Mouse (Mus musculus) NIH3T3 (cell line): ENCODE data around the gene Slc12a8.
"Not testable (repeated sequence)": the region's sequence is repeated elsewhere in the genome, so short reads cannot be mapped to it uniquely, and the experiment has no call there.

ENCODE experiments used
- DNase-seq: peaks from one replicate; pipeline ENCODE4 v3.0.0-alpha.2; 2012; ENCODE audit warnings: low read depth

Slc12a8 gene

GRCm38 (mm10) chr16:33516807-33517565, at the start of gene Slc12a8:
Gene Slc12a8 (plus strand): TSS chr16:33517328.
- no peak for DNase-seq

GRCm38 (mm10) chr16:33467451-33467850, 49.7 kb upstream of the Slc12a8 start:
- no peak for DNase-seq

DNA sequence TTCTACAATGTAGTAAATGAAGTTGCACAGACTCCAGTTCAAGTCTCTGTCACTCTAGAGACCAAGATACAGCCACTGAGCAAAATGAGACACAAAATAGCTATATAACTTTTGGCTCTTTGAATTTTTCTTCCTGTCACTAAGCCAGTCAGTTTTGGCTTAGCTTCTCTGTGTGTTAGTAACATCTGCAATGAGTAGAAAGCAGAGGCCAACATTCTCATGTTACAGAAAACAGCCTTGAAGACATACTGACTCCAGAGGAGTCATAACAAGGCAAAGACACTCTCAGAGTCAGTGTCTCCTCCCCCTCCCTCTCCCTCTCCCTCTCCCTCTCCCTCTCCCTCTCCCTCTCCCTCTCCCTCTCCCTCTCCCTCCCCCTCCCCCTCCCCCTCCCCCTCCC, 47.2 kb upstream of the Slc12a8 start:
- peak; percentile 70 for DNase-seq

DNA sequence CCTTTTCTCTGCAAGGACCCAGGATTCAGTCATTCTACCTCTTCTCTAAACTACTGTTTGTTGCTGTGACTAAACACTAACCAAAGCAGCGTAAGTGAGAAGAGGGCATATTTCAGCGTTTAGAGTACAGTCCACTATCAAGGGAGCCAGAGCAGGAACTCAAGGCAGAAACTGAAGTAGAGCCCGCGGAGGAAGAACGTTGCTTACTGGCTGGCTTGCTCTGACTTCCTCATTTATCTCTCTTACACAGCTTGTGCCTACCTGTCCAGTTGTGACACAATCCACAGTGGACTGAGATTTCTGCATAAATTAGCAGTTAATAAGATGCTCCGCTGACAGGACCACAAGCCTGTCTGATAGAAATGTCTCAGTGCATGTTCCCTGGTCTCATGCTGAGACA, 42.7 kb upstream of the Slc12a8 start:
- no peak for DNase-seq

GRCm38 (mm10) chr16:33479926-33480325, 37.2 kb upstream of the Slc12a8 start:
- no peak for DNase-seq

DNA sequence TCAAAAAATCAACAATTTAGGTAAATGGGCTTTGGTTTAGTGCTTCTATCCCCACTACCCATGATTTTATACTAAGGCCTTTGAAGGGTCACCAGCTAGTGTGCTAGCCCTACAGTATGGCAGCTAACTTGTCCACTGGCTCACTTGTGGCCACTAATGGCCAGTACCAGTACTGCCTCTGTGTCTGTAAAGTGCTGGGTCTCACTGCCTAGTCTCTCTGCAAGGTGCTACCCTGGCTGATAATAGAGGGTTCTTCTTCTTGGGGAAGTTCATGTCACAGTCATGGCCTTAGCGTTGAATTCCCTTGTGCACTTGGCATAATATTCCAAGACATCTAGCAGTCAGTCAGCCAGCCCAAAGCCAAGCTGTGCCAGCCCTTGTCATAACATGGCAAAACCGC, 36.0 kb upstream of the Slc12a8 start:
- DNase-seq, result peak; percentile 27

- DNase-seq, result no peak
Observed at GRCm38 (mm10) chr16:33482309-33482708, 34.8 kb upstream of the Slc12a8 start.

GRCm38 (mm10) chr16:33487709-33488108, 29.4 kb upstream of the Slc12a8 start:
- DNase-seq, result no peak

DNA sequence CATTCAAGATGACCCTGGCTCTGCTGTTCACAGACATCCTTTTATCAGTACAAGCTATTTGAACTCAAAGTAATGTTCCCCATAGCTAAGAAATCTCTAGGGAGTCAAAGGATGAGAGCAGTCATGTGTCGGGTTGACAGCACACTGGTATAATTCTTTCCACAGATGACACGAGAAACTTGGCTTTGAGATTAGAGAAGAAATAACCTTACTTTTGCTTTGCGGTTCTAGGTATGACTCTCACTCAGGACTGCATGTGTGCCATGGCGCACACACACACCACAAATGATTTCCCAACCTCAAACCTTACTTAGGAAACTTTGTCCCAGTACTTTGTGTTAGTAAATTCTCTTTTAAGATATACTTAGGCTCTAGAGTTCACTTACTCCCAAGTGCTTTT, 22.8 kb upstream of the Slc12a8 start:
- DNase-seq, result no peak

DNA sequence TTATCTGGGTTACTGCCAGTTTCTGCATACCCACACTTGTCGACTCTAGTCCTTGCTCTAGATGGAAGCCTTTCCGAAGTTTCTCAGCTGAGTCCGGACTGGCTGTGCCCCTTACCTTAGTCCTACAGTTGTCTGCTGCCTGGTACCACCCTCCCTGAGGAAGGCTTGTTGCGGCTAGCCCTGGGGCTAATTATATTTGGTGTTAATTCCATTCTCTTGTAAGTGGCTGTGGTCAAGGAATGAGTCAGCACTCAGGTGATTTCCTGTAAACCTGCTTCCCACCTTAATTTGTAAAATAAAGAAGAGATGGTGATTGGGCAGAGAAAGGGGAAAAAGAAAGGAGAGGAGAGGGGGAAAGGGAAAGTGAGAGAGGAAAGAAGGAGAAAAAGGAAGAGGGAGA, 9.0 kb upstream of the Slc12a8 start:
- DNase-seq, result no peak

GRCm38 (mm10) chr16:33509231-33509630, 7.9 kb upstream of the Slc12a8 start:
- peak; percentile 7 for DNase-seq

DNA sequence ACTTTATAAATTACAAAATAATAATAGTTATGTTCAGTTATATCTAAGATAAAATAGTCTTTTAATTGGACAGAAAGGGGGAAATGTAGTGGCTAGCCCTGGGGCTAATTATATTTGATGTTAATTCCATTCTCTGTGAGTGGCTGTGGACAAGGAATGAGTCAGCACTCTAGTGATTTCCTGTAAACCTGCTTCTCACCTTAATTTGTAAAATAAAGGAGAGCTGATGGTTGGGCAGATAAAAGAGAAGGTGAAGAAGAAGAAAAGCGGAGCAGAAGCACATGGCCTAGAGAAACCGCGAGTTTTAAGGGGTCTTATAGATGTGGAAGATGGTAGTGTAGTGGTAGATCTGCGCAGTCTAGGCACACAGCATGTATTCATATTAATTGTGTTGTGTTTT, 6.3 kb upstream of the Slc12a8 start:
- not testable (repeated sequence) for DNase-seq

GRCm38 (mm10) chr16:33512555-33512954, 4.6 kb upstream of the Slc12a8 start:
- DNase-seq, result no peak

- no peak for DNase-seq
Observed at GRCm38 (mm10) chr16:33517627-33518026, 499 bp downstream of the Slc12a8 start.

GRCm38 (mm10) chr16:33518236-33518635, 1.1 kb downstream of the Slc12a8 start:
- no peak for DNase-seq

GRCm38 (mm10) chr16:33519916-33520568, 2.9 kb downstream of the Slc12a8 start:
- DNase-seq, result no peak

DNA sequence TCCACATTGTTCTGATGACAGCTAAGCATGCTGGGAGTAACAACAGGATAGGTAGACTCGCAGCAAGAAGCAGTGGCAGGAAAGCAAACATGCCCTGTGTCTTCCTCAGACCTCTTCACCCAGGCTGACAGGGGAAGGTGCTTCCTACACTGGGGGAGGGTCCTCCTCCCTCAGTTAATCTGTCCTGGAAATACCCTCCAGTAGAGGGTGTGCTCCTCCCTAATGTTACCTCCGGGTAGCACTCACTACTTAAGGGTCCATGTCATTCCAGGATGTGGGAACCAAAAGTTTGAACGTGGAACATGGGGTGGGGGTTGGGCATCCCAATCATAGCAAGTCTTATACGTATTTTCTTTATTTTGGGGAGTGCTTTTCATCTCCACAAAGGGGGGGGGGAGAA, 5.4 kb downstream of the Slc12a8 start:
- no peak for DNase-seq

DNA sequence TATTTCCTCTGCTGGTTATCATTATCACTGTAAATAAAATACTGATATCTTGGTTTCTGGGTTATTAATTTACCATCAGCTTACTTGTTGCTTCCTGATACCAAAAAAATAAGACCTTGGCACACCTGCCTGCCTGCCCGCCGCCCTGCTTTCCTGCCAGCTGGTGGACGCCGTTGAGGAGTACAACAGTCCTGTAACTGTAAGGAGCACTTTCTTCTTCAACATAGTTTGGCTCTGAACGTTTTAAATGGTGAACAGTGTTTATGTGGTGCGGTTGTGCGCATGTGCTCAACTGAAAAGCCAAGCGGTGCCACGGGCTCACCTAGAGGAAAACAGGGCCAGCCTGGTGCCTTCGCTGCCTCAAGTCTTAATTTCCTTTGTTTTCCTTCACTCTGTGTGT, 6.4 kb downstream of the Slc12a8 start:
- DNase-seq, result no peak

DNA sequence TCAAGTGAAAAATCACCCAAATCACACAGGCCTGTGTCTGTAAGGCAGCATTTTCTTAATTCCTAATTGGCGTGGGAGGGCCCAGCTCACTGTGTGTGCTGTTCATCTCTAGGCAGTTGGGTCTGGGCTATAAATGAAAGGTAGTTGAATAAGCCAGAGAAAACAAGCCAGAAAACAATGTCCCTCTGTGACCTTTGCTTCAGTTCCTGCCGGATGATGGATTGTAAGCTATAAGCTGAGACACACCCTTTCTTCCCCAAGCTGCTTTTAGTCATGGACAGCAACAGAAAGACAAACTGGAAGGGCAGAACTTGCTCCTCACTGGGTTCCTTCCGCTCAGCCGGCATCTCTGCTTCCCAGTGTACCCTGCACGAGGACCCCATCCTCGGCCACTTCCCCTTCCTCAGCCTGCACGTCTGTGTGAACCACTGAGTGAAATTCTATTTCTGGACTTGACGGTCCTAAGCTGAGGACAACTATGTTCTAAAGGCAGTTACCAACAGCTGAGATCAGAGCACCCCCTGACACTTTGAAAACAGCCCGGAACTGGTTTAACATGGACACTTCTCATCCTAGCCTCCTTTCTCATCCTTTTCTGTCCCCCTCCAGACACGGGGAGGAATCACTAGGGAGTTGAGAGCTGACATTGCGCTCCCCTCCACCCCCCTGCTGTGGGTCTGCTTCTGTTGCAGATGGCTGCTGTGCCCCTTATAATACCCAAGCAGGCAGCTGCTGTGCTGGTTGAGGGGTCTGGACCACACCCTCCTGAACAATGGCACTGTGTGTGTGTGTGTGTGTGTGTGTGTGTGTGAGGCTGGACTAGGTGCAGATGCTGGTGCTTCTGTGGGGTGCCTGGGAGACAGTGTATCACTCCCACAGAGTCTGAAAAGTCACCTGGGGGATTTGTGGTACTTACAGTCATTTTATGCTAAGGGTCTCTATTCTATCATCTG, 12.7 kb downstream of the Slc12a8 start:
- DNase-seq, result peak; percentile 31

GRCm38 (mm10) chr16:33531184-33531583, 14.1 kb downstream of the Slc12a8 start:
- no peak for DNase-seq

- DNase-seq, result no peak
Observed at GRCm38 (mm10) chr16:33536456-33536855, 19.3 kb downstream of the Slc12a8 start.

DNA sequence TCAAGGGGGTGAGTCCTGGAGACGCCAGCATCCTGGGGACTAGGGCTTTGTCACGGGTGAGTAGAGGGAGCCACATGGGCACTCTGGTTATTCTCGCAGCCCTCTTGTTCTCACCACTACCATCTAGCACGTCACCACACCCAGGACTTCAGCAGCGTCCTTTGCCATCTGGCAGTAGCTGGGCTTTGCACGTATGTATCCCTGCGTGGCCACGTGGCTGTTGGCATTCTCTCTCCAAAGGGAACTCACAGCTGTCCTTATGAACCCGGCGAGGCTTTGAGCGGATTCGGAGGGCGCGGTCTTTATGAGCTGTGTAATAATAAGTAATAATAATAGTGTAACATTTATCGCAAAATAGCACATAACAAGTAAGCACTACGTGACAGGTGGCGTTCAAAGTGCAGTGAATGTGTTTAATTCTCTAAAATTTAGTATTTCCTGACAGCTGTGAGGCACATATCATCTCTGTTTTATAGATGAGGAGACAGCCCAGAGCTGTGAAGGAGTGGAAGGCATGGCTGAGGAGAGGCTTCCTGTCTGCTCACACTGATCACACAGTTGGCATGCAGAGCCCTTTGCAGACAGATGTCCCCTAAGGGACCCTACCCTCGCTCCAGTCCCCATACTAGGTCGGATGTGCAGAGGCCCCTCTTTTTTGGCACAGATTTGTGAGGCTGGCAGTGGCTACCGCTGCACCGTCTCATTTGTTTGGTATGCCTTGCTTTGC, 20.5 kb downstream of the Slc12a8 start:
- DNase-seq, result no peak
